Mouse (Mus musculus) cortical plate, adult 2 months (tissue): ENCODE data around the gene Hist1h3d.

Experiments
- CTCF ChIP-seq: fragments of 200-500 bp; IDR thresholded peaks from 2 replicates; pipeline ENCODE4 v1.5.1; 2011; ENCODE audit warnings: mild to moderate bottlenecking, control low read depth, low read length; ENCODE audit not compliant: insufficient read depth; ENCODE audit errors: extremely low read depth
- POLR2A ChIP-seq: fragments of 200-500 bp; IDR thresholded peaks from 2 replicates; pipeline ENCODE4 v1.6.1; 2011; ENCODE audit warnings: mild to moderate bottlenecking, low read length, control low read depth; ENCODE audit not compliant: insufficient read depth; ENCODE audit errors: extremely low read depth

GRCm38 (mm10) chr13:23583387-23584068, 8.0 kb downstream of the Hist1h3d start:
- no peak for TF ChIP-seq CTCF
- no peak for TF ChIP-seq POLR2A
